Mouse (Mus musculus): ENCODE data around the gene Lrch4.

DNA sequence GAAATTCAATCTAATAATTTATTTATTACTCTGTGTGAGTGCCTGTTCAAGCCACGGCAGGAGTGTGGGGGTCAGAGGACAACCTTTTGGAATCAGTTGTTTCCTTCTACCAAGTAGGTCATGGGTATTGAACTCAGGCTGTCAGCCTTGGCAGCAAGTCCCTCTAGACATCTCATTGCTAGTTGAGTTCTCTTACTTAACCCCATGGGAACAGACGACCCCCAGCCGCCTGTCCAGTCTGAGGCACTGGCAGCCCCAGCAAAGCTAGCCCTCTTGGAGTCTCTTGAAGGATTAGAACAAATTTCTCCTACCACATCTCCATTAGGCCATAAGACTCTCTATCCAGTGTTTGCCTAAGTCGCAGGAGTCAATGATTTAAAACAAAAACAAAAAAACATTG is 50.8 kb downstream of the Lrch4 start:
- TF ChIP-seq CTCF (IDR thresholded peaks at IDR 0.05; ENCODE audit: insufficient read depth, low read length) (no peak), POLR2A (IDR thresholded peaks at IDR 0.05; ENCODE audit: borderline replicate concordance, extremely low read depth, low read depth, low read length) (no peak)

All from lung, adult 2 months (tissue).